Mouse (Mus musculus) midbrain, postnatal 0 days (tissue): ENCODE data around the gene Btbd19. TPM values are rescaled to one million over a fixed set of nuclear protein-coding genes. Genes with fewer than 3 reads are reported as not detected.
A peak's percentile ranks its signal among the peaks of the same experiment; 100 is the strongest.

Experiments
- ATAC-seq: fragments of 200-750 bp; cut with Nextera tagmentation; 2 replicates; pipeline ENCODE4 v1.8.0; 2017; ENCODE audit warnings: moderate number of reproducible peaks, mild to moderate bottlenecking, moderate TSS enrichment, moderate library complexity; ENCODE audit not compliant: low FRiP score
- DNase-seq: peaks from one replicate; pipeline ENCODE4 v3.0.0-alpha.2; 2015; ENCODE audit warnings: low spot score
- H3K27ac ChIP-seq: fragments of 300-500 bp; sonication (generic); 2 replicates; pipeline ENCODE4 v1.5.1; 2014; ENCODE audit warnings: low read depth, mild to moderate bottlenecking, low read length, mixed read lengths
- H3K27me3 ChIP-seq: fragments of 300-500 bp; sonication (generic); 2 replicates; pipeline ENCODE4 v1.6.1; 2014; ENCODE audit warnings: low read length, control low read depth, mixed read lengths; ENCODE audit not compliant: insufficient read depth
- H3K36me3 ChIP-seq: fragments of 300-500 bp; sonication (generic); 2 replicates; pipeline ENCODE4 v1.6.1; 2014; ENCODE audit warnings: low read length, control low read depth, mixed read lengths; ENCODE audit not compliant: insufficient read depth
- H3K4me1 ChIP-seq: fragments of 300-500 bp; sonication (generic); 2 replicates; pipeline ENCODE4 v1.6.1; 2014; ENCODE audit warnings: mild to moderate bottlenecking, control low read depth, antibody characterized with exemption, low read length, mixed read lengths; ENCODE audit not compliant: insufficient read depth
- H3K4me2 ChIP-seq: fragments of 300-500 bp; sonication (generic); 2 replicates; pipeline ENCODE4 v1.6.1; 2014; ENCODE audit warnings: low read depth, mild to moderate bottlenecking, low read length, mixed read lengths; ENCODE audit not compliant: poor library complexity, severe bottlenecking
- H3K4me3 ChIP-seq: fragments of 300-500 bp; sonication (generic); 2 replicates; pipeline ENCODE4 v1.5.1; 2014; ENCODE audit warnings: low read depth, mild to moderate bottlenecking, low read length, moderate library complexity
- H3K9ac ChIP-seq: fragments of 300-500 bp; sonication (generic); replicated peaks from 2 replicates; pipeline ENCODE4 v1.6.1; 2014; ENCODE audit warnings: mild to moderate bottlenecking, low read length, moderate library complexity, mixed read lengths; ENCODE audit not compliant: poor library complexity, severe bottlenecking
- H3K9me3 ChIP-seq: fragments of 300-500 bp; sonication (generic); 2 replicates; pipeline ENCODE4 v1.6.1; 2016; ENCODE audit warnings: low read length, control low read depth
- CTCF ChIP-seq: IDR thresholded peaks from 2 replicates; pipeline ENCODE4 v1.5.1; 2016; ENCODE audit warnings: antibody characterized with exemption, mild to moderate bottlenecking
- WGBS: fragments of 180-500 bp; shearing (Covaris S2); extraction: QIAGEN DNeasy Blood & Tissue Kit; methylation state at CpG from one replicate; pipeline ENCODE4 v1.1.7; 2014; 5-methylcytosine and 5-hydroxymethylcytosine counted together
- polyA plus RNA-seq: library from polyadenylated mRNA; unstranded; fragments of >200 nt; fragmentation: Nextera tagmentation; extraction: Ambion mirVana; gene quantifications from 2 replicates; pipeline ENCODE4 v1.2.1, GENCODE M21; 2015
- total RNA-seq: library from RNA; depleted of rRNA; stranded (reverse); fragments of >200 nt; gene quantifications from 2 replicates; pipeline ENCODE4 v1.2.3, GENCODE M21; 2014

The Btbd19 gene
- total and polyA plus RNA-seq, 2 experiments from 2014 or later: 4.2 to 7.3 TPM

DNA sequence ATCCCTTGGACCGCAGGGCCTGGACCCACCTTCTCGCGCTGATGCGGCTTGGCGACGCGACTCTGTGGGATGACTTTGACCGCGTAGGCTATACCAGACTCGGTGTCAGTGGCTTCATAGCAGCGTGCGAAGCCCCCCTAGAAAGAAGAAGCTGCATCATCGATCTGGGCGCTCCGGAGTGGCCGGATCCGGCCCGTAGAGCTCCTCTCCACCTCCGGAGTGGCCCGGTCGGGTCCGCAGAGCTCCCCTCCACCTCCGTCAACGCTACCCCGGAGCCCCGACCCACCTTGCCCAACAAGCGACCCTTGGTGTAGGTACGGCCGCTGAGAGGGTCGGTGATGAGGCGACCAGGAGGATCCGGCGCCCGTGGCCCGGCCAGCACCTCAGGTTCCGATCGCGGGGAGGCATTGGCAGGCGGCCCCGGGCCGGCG lies 7.9 kb upstream of the Btbd19 start:
- H3K27me3 ChIP-seq: no peaks in the 10 kb centered on the region
- H3K4me3 ChIP-seq: peak overlapping the region; percentile 83
- no peaks in the 10 kb centered on the region for H3K9me3 ChIP-seq
- peak overlapping the region; percentile 86 for H3K9ac ChIP-seq
- no peak for TF ChIP-seq CTCF
- peaks cover 7% of the 10 kb centered on the region; the same call in 1 of the 2 replicates for H3K4me1 ChIP-seq
- WGBS: under 1% methylated on average over 41 of the region's 42 CpGs
- DNase-seq (peak; percentile 57), ATAC-seq (peak; percentile 32)
- H3K27ac ChIP-seq: peak overlapping the region; percentile 85
- peaks cover 24% of the 10 kb centered on the region for H3K36me3 ChIP-seq
- H3K4me2 ChIP-seq: peak overlapping the region; percentile 55

DNA sequence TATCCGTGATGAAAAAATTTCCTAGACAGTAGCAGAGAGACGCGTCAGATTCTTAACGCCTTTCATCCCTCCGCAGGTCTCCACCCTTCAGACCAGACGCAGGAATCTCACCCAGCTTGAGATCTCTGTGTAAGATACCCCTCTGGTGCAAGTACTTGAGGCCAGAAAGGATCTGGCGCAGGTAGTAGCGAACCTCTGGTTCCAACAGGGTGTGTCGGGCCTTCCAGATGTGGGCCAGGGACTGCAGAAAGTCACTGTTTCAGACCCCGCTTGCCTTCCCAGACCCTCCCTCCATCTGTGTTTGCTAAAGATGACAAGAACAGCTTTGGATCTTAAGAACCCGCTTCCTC lies 7.2 kb upstream of the Btbd19 start:
- Histone ChIP-seq H3K36me3 (peaks cover 30% of the 10 kb centered on the region), H3K4me3 (peak overlapping the region; percentile 83), H3K27me3 (no peaks in the 10 kb centered on the region), H3K4me1 (peaks cover 7% of the 10 kb centered on the region; the same call in 1 of the 2 replicates), H3K4me2 (peak overlapping the region; percentile 55), H3K9me3 (no peaks in the 10 kb centered on the region), H3K27ac (peak overlapping the region; percentile 85), H3K9ac (peak overlapping the region; percentile 86)
- no peak for DNase-seq
- no peak for ATAC-seq
- WGBS: 7% methylated on average over 11 of the region's 11 CpGs
- TF ChIP-seq CTCF: no peak

DNA sequence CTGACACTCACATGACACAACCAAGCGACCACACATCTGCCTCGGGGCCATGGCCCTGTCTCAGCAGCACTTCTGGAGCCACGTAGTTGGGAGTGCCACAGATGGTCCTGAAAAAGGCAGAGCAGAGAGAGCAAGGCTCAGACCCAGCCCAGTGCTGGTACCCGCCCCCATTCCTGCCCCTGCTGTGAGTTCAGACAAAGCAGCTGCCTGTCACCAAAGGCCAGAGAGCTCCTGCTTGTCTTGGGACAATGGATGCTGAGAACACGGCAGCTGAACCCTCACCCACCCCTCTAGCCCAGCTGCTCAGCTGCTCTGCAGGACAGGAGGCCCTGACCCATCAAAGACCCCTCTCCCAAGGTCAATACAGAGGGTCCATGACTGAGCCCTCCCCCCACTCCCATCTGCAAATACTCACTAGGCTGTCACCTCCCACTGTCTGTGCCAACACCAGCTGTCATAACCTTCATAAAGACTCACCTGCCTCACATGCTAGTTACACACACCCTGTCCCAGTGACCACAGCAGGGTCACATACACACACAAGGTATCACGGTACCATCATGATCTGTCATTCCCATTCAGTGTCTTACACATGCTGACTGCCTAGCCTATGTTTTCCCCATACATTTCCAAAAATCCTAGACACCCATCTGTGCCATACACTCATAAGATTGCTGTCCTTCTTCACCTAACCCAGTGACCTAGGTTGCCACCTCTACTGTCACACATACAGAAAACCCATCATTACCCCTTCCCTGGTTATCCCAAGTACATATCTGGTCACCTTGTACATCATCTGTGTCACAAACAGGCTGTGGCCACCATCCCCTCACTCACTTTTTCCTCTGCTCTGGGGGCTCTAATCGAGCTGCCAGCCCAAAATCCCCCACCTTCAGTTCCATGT lies 6.6 kb upstream of the Btbd19 start:
- Histone ChIP-seq H3K4me1 (peaks cover 7% of the 10 kb centered on the region; the same call in 1 of the 2 replicates), H3K9me3 (no peaks in the 10 kb centered on the region), H3K27ac (peak overlapping the region; percentile 85), H3K27me3 (no peaks in the 10 kb centered on the region), H3K4me2 (peak overlapping the region; percentile 55), H3K9ac (peak overlapping the region; percentile 86), H3K36me3 (peaks cover 31% of the 10 kb centered on the region), H3K4me3 (peak overlapping the region; percentile 83)
- WGBS: 17% methylated on average over 7 of the region's 7 CpGs
- no peak for TF ChIP-seq CTCF
- ATAC-seq: no peak
- peak; percentile 59 for DNase-seq

DNA sequence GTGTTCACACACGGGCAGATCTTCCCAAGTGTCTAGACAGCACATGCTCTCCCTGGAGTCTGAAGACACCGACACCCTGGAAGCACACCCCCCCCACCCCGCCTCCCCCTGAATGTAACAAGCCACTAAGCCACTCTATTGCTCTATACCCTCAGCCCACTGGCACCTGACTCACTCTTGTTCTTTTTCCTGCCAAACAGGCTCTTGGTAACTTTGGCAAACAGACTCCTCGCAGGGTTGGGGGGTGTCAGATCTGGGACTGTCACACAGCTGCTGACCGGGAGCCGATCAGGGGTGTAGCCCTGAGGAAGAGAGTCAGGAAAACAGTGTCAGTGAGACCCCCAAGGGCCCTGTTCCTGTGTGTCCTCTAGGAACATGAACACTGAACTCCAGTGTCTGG lies 5.7 kb upstream of the Btbd19 start:
- no peak overlapping the region for H3K4me3 ChIP-seq
- DNase-seq (no peak), ATAC-seq (no peak)
- H3K9ac ChIP-seq: no peak overlapping the region
- H3K9me3 ChIP-seq: no peaks in the 10 kb centered on the region
- peaks cover 7% of the 10 kb centered on the region; the same call in 1 of the 2 replicates for H3K4me1 ChIP-seq
- H3K27ac ChIP-seq: no peak overlapping the region
- H3K27me3 ChIP-seq: no peaks in the 10 kb centered on the region
- TF ChIP-seq CTCF: no peak
- peaks cover 31% of the 10 kb centered on the region for H3K36me3 ChIP-seq
- H3K4me2 ChIP-seq: no peak overlapping the region
- WGBS: 53% methylated on average over 6 of the region's 6 CpGs

DNA sequence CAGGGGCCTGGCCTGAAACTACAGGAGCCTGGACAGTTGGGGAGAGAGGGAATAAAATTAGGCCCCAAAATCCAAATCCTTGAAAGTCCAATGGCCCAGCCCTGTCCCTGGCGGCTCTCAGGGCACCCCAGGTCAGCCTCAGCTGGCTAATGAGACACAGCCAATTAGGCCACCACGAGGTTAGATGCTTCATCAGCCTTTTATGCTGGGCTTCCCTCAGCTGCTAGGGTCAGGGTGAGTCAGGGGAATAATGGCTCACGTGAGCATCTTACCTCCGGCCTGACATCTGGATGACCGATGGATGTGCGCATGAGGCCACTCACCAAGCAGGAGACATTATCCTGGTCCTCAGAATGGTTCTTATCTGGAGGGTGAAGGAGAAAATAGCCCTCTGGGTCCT lies 5.3 kb upstream of the Btbd19 start:
- no peak overlapping the region for H3K4me2 ChIP-seq
- H3K4me3 ChIP-seq: no peak overlapping the region
- no peak for TF ChIP-seq CTCF
- no peak for ATAC-seq
- H3K27ac ChIP-seq: no peak overlapping the region
- 54% methylated on average over 6 of the region's 6 CpGs for WGBS
- H3K9me3 ChIP-seq: no peaks in the 10 kb centered on the region
- no peak for DNase-seq
- peaks cover 7% of the 10 kb centered on the region; the same call in 1 of the 2 replicates for H3K4me1 ChIP-seq
- peaks cover 31% of the 10 kb centered on the region for H3K36me3 ChIP-seq
- H3K27me3 ChIP-seq: no peaks in the 10 kb centered on the region
- H3K9ac ChIP-seq: no peak overlapping the region
